Mouse (Mus musculus) midbrain, embryonic 12.5 days (tissue): ENCODE data around the gene Cd79a. TPM values are rescaled to one million over a fixed set of nuclear protein-coding genes. Genes with fewer than 3 reads are reported as not detected.
"Not testable (repeated sequence)": the region's sequence is repeated elsewhere in the genome, so short reads cannot be mapped to it uniquely, and the experiment has no call there.

ENCODE experiments used
- ATAC-seq: fragments of 200-750 bp; cut with Nextera tagmentation; 2 replicates; pipeline ENCODE4 v1.8.0; 2017; ENCODE audit warnings: low read depth, moderate TSS enrichment, moderate library complexity; ENCODE audit not compliant: low FRiP score
- H3K27ac ChIP-seq: fragments of 300-500 bp; sonication (generic); replicated peaks from 2 replicates; pipeline ENCODE4 v1.5.1; 2016; ENCODE audit warnings: mild to moderate bottlenecking
- H3K27me3 ChIP-seq: fragments of 300-500 bp; sonication (generic); 2 replicates; pipeline ENCODE4 v1.6.1; 2016; ENCODE audit warnings: mild to moderate bottlenecking
- H3K36me3 ChIP-seq: fragments of 300-500 bp; sonication (generic); 2 replicates; pipeline ENCODE4 v1.6.1; 2016
- H3K4me1 ChIP-seq: fragments of 300-500 bp; sonication (generic); 2 replicates; pipeline ENCODE4 v1.6.1; 2016
- H3K4me2 ChIP-seq: fragments of 300-500 bp; sonication (generic); replicated peaks from 2 replicates; pipeline ENCODE4 v1.6.1; 2016; ENCODE audit warnings: mild to moderate bottlenecking, moderate library complexity
- H3K4me3 ChIP-seq: fragments of 300-500 bp; sonication (generic); 2 replicates; pipeline ENCODE4 v1.5.1; 2016; ENCODE audit warnings: mild to moderate bottlenecking
- H3K9ac ChIP-seq: fragments of 300-500 bp; sonication (generic); replicated peaks from 2 replicates; pipeline ENCODE4 v1.6.1; 2016; ENCODE audit warnings: mild to moderate bottlenecking, moderate library complexity
- H3K9me3 ChIP-seq: fragments of 300-500 bp; sonication (generic); 2 replicates; pipeline ENCODE4 v1.6.1; 2016; ENCODE audit warnings: mild to moderate bottlenecking
- WGBS: fragments of 180-500 bp; shearing (Covaris S2); methylation state at CpG from one replicate; pipeline ENCODE4 v1.1.7; 2016; 5-methylcytosine and 5-hydroxymethylcytosine counted together
- polyA plus RNA-seq: library from polyadenylated mRNA; unstranded; fragments of >200 nt; fragmentation: Nextera tagmentation; extraction: Ambion mirVana; gene quantifications from 2 replicates; pipeline ENCODE4 v1.2.1, GENCODE M21; 2016

Gene Cd79a
- polyA plus RNA-seq, 1 experiment from 2014 or later: 0.36 TPM

- 78% methylated on average over 6 of the region's 6 CpGs for WGBS
- Histone ChIP-seq H3K27me3 (no peaks in the 10 kb centered on the region), H3K4me1 (peaks cover 30% of the 10 kb centered on the region), H3K36me3 (peaks cover 57% of the 10 kb centered on the region), H3K9ac (no peak overlapping the region), H3K4me2 (no peak overlapping the region), H3K27ac (peak overlapping the region; percentile 25; the same call in 1 of the 2 replicates), H3K9me3 (no peaks in the 10 kb centered on the region), H3K4me3 (no peak overlapping the region)
- ATAC-seq: no peak
Observed at GRCm38 (mm10) chr7:24889431-24890220, 7.6 kb upstream of the Cd79a start.

- 28% methylated on average over 10 of the region's 10 CpGs for WGBS
- H3K27ac ChIP-seq: no peak overlapping the region
- H3K4me3 ChIP-seq: no peak overlapping the region
- no peak overlapping the region for H3K4me2 ChIP-seq
- peaks cover 25% of the 10 kb centered on the region for H3K4me1 ChIP-seq
- ATAC-seq: peak; percentile 51
- H3K27me3 ChIP-seq: no peaks in the 10 kb centered on the region
- peaks cover 57% of the 10 kb centered on the region for H3K36me3 ChIP-seq
- no peak overlapping the region for H3K9ac ChIP-seq
- no peaks in the 10 kb centered on the region for H3K9me3 ChIP-seq
Observed at GRCm38 (mm10) chr7:24890281-24891216, 6.6 kb upstream of the Cd79a start.

GRCm38 (mm10) chr7:24891241-24892124 is 5.7 kb upstream of the Cd79a start:
- Histone ChIP-seq H3K4me3 (no peak overlapping the region), H3K4me1 (peaks cover 16% of the 10 kb centered on the region), H3K27me3 (no peaks in the 10 kb centered on the region), H3K9ac (no peak overlapping the region), H3K36me3 (peaks cover 48% of the 10 kb centered on the region), H3K27ac (no peak overlapping the region), H3K9me3 (no peaks in the 10 kb centered on the region), H3K4me2 (no peak overlapping the region)
- ATAC-seq: no peak
- WGBS: 80% methylated on average over 3 of the region's 3 CpGs

DNA sequence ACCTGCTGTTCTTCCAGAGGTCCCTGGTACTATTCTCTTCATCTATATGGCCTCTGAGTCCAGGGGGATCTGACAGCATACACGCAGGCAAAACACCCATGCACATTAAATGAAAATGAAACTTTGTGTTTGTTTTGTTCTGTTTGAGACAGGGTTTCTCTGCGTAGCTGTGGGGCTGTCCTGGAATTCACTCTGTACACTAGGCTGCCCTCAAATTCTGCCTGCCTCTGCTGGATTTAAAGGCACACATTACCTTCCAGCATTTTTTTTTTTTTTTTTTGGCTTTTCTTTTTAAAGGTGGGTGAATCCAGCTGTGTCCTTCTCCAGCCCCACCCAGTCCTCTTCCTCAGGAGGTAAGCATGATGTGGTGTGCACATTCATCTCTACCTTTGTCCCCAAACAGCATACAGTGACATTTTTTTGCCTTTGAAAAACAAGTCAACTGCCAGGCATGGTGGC is 5.0 kb upstream of the Cd79a start:
- no peak overlapping the region for H3K27ac ChIP-seq
- no peak overlapping the region for H3K4me3 ChIP-seq
- no peak overlapping the region for H3K4me2 ChIP-seq
- whole genome bisulfite sequencing: 69% methylated on average over 2 of the region's 2 CpGs
- no peak for ATAC-seq
- H3K9me3 ChIP-seq: no peaks in the 10 kb centered on the region
- peaks cover 9% of the 10 kb centered on the region; the same call in 1 of the 2 replicates for H3K4me1 ChIP-seq
- peaks cover 42% of the 10 kb centered on the region for H3K36me3 ChIP-seq
- H3K27me3 ChIP-seq: no peaks in the 10 kb centered on the region
- no peak overlapping the region for H3K9ac ChIP-seq

GRCm38 (mm10) chr7:24895749-24896148 is 1.4 kb upstream of the Cd79a start:
- not testable (repeated sequence) for H3K4me2 ChIP-seq, H3K27me3 ChIP-seq, H3K9ac ChIP-seq, H3K27ac ChIP-seq, H3K36me3 ChIP-seq, H3K4me1 ChIP-seq, ATAC-seq, H3K9me3 ChIP-seq, H3K4me3 ChIP-seq
- 89% methylated on average over 2 of the region's 2 CpGs for WGBS

DNA sequence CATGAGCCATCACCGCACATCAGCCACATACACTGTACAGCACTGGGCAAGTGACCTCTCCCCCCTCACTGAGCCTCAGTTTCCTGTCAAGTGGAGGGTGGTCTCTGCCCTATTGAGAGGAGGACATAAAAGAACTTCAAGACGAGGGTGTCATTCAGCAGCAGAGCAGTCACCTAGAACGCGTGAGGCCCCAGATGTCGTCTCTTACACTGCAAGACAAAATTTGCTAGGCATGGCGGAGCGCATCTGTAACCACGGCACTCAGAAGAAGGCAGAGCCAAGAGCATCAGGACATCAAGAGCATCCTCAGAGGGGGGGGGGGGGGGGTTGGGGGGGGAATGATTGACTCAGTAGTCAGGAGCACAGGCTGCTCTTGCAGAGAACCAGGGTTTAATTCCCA is 912 bp upstream of the Cd79a start:
- Histone ChIP-seq H3K4me2 (no peak overlapping the region), H3K4me1 (no peaks in the 10 kb centered on the region), H3K9me3 (no peaks in the 10 kb centered on the region), H3K9ac (no peak overlapping the region), H3K4me3 (no peak overlapping the region), H3K36me3 (0 out of 2 replicates have a peak, but pooled peaks cover 2% of the 10 kb centered on the region), H3K27ac (no peak overlapping the region), H3K27me3 (no peaks in the 10 kb centered on the region)
- 76% methylated on average over 8 of the region's 8 CpGs for WGBS
- no peak for ATAC-seq

GRCm38 (mm10) chr7:24897959-24898358 is 778 bp downstream of the Cd79a start:
- no peak overlapping the region for H3K4me2 ChIP-seq
- H3K27me3 ChIP-seq: no peaks in the 10 kb centered on the region
- H3K9ac ChIP-seq: no peak overlapping the region
- H3K27ac ChIP-seq: no peak overlapping the region
- ATAC-seq: no peak
- no peak overlapping the region for H3K4me3 ChIP-seq
- H3K4me1 ChIP-seq: 0 out of 2 replicates have a peak, but pooled peaks cover under 1% of the 10 kb centered on the region
- no peaks in the 10 kb centered on the region for H3K36me3 ChIP-seq
- WGBS: 80% methylated on average over 5 of the region's 5 CpGs
- H3K9me3 ChIP-seq: no peaks in the 10 kb centered on the region

DNA sequence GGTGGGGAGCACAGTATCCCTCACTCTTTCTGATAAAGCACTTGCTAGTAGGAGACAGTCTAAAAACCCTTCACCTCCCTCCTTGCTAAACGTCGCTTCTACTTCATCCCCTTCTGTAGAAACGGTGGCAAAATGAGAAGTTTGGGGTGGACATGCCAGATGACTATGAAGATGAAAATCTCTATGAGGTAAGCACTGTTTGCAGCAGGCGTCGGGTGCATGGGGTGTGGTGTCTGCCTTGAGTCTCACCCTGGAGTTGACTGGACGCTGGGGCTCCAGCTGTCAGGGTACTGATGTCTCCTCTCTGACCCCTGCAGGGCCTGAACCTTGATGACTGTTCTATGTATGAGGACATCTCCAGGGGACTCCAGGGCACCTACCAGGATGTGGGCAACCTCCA is 3.9 kb downstream of the Cd79a start:
- Histone ChIP-seq H3K36me3 (no peaks in the 10 kb centered on the region), H3K27me3 (no peaks in the 10 kb centered on the region), H3K27ac (no peak overlapping the region), H3K9me3 (no peaks in the 10 kb centered on the region), H3K4me3 (no peak overlapping the region), H3K9ac (no peak overlapping the region), H3K4me1 (peaks cover 22% of the 10 kb centered on the region), H3K4me2 (no peak overlapping the region)
- no peak for ATAC-seq
- WGBS: 80% methylated on average over 6 of the region's 6 CpGs

DNA sequence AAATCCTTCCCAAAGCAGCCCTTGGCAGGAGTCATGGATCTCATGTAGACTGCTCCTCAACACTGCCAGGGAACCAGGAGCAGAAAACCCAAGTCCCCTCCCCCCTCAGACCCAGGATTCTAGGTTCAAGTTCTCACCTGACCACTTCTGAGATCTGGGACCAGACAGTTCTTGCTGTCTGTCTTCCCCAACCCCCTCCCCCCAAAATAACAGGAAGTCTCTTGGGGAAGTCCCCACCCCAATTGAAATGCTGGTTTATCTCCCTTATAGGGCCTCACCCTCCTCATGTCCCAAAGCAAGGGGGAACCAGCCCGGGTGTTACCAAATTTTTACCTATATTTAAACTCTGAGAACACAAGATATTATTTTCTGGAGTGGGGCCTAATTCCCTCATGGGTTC is 4.7 kb downstream of the Cd79a start:
- no peak for ATAC-seq
- Histone ChIP-seq H3K4me1 (peaks cover 25% of the 10 kb centered on the region), H3K36me3 (no peaks in the 10 kb centered on the region), H3K4me2 (no peak overlapping the region), H3K9ac (no peak overlapping the region), H3K4me3 (no peak overlapping the region), H3K9me3 (no peaks in the 10 kb centered on the region), H3K27me3 (no peaks in the 10 kb centered on the region), H3K27ac (peak overlapping the region; percentile 63; the same call in 1 of the 2 replicates)
- 82% methylated on average over 1 of the region's 1 CpGs for WGBS

DNA sequence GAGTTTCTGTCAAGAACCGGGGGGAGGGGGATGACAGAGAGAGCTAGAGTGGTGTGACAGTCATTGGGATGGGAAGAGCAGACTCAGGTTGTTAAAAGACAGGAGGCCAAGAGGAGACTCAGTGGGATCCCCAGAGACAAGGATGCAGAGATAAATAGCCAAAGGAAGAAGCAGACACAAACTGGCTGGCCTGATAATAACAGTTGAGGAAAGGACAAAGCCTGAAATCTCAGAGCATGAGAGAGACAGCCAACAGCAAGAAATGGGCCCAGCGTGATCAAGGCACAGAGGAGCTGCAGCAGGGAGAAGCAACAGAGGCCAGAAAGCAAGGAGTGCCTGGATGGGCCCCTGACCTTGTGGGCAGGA is 5.1 kb downstream of the Cd79a start:
- Histone ChIP-seq H3K4me3 (peak overlapping the region; percentile 67), H3K9ac (peak overlapping the region; percentile 79), H3K4me1 (peaks cover 27% of the 10 kb centered on the region), H3K4me2 (peak overlapping the region; percentile 91), H3K27ac (peak overlapping the region; percentile 63), H3K36me3 (no peaks in the 10 kb centered on the region), H3K27me3 (no peaks in the 10 kb centered on the region), H3K9me3 (no peaks in the 10 kb centered on the region)
- ATAC-seq: no peak
- WGBS: 60% methylated on average over 2 of the region's 2 CpGs

GRCm38 (mm10) chr7:24902630-24903443 is 5.7 kb downstream of the Cd79a start, which contains the start of gene Arhgef1:
Gene Arhgef1, plus strand, starts transcription at chr7:24902912.
- H3K9me3 ChIP-seq: no peaks in the 10 kb centered on the region
- H3K27me3 ChIP-seq: no peaks in the 10 kb centered on the region
- 5% methylated on average over 64 of the region's 68 CpGs for WGBS
- peak within 1 kb of the TSS; percentile 79 for H3K9ac ChIP-seq
- H3K27ac ChIP-seq: peak within 1 kb of the TSS; percentile 63
- no peak for ATAC-seq
- H3K4me2 ChIP-seq: peak within 1 kb of the TSS; percentile 91
- H3K4me3 ChIP-seq: peak within 1 kb of the TSS; percentile 67
- peaks cover 27% of the 10 kb centered on the region for H3K4me1 ChIP-seq
- no peaks in the 10 kb centered on the region for H3K36me3 ChIP-seq
